Mouse (Mus musculus): Measurements from ENCODE around the gene Atp5f1. TPM values are rescaled to one million over a fixed set of nuclear protein-coding genes. Genes with fewer than 3 reads are reported as not detected.

The Atp5f1 gene
- total RNA-seq, 2 experiments from 2014 or later, result 277 to 291 TPM

DNA sequence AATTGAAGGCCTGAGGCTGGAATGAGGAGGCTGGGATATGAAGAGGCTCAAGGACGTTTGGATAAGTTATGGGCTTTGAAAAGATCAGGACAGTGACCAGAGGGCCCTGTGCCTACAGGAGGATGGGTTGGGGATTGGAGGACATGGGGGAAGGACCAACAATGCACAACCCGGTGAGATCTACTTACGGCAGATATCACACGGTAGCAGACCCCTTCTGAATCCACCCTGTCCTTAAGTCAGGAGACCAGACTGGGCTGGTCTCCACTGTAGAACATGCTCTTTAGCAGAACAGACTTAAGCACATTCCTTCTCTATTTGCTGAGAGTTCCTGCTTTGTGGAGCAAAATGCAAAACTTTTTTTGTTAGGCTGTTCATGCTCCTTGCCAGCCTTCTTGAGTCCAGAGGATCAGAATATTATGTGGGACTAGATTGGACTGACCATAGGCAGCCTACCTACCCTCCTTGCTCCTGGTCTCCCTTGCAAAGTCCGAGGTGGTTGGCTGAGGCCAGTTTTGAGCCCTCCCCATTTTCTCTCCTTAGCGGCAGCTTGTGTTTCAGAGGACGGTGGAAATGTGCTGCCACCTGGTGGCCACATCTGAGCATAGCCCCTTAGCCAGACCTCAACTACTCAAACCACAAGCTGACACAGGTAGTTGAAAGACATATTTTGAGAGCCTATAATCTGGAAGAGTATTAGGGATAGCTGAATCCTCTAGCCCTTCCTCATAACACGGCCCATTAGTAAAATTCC lies 60.3 kb downstream of the Atp5f1 start:
- DNase-seq, result peak; percentile 78 to 83

DNA sequence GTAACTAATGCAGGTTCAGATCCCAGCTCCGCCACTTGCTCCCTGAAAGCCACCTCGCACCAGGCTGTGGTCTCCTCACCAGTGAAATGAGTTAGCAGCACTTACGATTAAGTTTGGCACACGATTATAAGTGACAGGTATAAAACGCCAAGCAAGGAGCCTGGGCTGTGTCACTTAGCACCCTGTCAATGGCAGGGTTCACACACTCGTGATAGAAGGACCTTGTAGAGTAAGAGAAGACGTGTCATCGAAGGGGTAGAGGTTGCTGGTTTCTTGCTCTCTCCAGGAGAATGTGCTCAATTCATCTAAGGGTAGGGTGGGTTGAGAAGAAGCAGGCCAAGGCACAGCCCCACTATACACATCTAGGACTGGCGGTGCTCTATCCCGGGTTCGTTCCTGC lies 61.0 kb downstream of the Atp5f1 start:
- DNase-seq, result no peak

DNA sequence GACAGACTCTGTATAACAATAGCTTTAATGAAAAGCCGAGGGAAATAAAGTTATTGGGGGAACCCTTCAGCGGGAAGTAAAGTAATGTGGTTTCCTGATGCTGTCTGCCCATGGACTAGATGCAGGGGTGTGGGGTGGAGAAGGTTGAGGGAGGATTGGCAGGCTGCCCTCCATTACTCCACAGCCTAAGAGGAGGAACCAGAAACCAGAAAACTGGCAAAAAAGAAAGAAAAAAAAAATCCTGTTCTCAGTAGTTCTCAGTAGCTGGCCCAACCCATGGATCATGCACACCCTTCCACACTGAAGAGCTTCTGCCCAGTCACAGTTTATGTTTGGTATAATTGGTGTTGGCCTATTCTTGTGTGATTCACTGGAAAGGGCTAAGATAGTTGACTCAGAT lies 61.6 kb downstream of the Atp5f1 start:
- DNase-seq, result no peak

DNA sequence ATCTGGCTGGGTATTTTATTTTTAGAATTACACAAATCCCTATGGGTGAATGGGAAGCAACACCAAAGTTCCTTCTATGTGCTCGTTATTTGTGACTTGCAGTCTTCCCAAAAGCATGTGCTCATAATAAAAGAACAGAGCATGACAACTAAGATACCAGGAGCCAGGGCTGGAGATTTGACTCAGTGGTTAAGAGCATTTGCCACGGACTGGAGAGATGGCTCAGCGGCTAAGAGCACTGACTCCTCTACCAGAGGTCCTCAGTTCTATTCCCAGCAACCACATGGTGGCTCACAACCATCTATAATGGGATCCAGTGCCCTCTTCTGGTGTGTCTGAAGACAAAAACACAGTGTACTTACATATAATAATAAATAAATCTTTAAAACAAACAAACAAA lies 63.1 kb downstream of the Atp5f1 start:
- DNase-seq, result no peak

DNA sequence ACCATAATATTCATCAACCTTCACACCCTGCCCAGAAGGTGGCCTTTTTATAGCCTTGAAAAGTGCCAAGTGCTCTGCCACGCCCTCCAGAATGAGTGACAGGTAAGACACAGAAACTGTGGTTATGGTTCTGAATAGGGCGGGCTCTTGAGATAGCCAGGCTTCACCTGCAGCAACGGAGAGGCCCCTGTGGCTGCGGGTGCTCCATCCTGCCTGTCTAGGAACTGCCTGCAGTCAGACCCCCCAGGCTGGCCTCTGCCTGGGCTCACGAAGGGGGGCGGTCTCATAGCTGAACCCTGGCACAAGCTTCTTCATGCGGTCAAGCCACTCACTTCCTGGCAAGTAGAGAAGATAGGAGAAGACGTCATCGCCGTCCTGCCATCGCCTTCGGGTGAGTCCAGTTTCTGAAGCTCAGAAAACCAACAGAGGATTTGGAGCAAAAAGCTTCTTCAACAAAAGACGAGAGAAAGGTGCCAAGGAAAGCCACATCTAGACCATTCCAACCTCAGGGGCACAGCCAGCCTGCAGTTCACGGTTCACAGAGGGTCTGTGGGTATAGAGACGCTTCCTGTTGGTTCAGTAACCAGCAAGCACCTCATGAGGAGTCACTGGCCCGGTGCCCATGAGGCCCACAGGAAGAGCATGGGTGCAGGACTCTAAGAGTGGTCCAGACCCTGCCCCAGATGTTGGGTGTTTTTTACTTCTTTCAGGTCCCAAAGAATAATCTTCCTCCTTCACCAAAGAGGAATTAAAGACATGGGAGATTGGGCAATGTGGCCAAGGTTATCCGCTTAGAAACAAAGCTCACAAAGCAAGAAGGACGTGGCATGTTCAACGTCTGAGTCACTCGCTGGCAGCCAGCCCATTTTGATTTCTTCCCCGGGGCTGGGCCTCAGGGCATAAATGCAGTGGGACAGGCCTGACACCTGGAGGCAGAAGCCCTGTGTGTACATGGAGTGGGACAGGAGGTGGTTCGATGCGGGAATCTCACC lies 65.0 kb downstream of the Atp5f1 start:
- DNase-seq, result peak in 1 of 2 experiments; percentile 56

DNA sequence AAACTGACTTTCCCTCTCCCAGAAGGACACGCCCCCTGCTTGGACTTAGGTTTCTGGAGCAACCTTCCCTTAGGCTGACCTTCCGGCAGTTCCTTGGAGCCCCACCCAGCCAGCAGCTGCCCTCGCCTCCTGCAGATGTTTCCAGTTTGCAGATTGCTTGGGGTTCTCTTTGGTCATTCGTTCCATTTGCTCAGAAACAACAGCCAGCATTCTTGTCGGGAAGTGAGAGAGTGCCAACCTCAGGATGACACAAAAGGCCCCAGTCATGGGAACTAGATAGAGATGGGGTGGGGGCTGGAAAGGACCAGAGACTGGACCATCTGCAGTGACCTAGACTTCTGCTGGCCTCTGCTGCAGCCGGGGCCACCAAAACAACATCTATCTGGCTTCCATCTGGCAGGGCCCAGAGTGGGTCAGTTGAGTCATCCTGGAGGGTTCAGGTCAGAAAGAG lies 65.9 kb downstream of the Atp5f1 start:
- no peak for DNase-seq

Other genes starting within 250 kb of the Atp5f1 start
- gene Rap1a, start 158.8 kb downstream of the Atp5f1 start, total RNA-seq (2021), result 100 to 1,000 TPM; 101 to 103 TPM
- gene Adora3, start 89.2 kb downstream of the Atp5f1 start, total RNA-seq (2021), result under 1 TPM; 0.83 to 1.00 TPM
- not detected for gene Tmigd3, start 89.2 kb downstream of the Atp5f1 start, total RNA-seq (2021)
- gene I830077J02Rik, start 27.4 kb downstream of the Atp5f1 start, total RNA-seq (2021), result under 1 TPM; 0.56 to 0.90 TPM
- gene Wdr77, start 730 bp downstream of the Atp5f1 start, total RNA-seq (2021), result 10 to 100 TPM; 50.8 to 50.9 TPM
- gene Ovgp1, start 13.6 kb upstream of the Atp5f1 start, total RNA-seq (2021), result 1 to 10 TPM; 2.8 to 3.0 TPM
- not detected for gene Pifo, start 54.5 kb upstream of the Atp5f1 start, total RNA-seq (2021)
- gene Chil5, start 72.7 kb upstream of the Atp5f1 start, total RNA-seq (2021), result not detected
- gene Chia1, start 153.1 kb upstream of the Atp5f1 start, total RNA-seq (2021), result 1 to 10 TPM in 1 of 2 experiments, under 1 TPM in 1; 0.58 to 1.1 TPM
- gene Chil3, start 207.5 kb upstream of the Atp5f1 start, total RNA-seq (2021), result not detected